Mouse (Mus musculus) MEL (cell line): ENCODE measurements at regions not wholly inside any gene's neighbourhood (a gene's known extent, or its start where the extent isn't known, plus 50 kb on each side); places are given as distances from the start of the nearest gene placed in this dataset.

Source experiments
- DNase-seq: peaks from one replicate; pipeline ENCODE4 v3.0.0; 2011; ENCODE audit warnings: low read depth, low spot score
- H3K27ac ChIP-seq: 2 replicates; pipeline ENCODE4 v1.5.1; 2012; ENCODE audit warnings: low read depth, mild to moderate bottlenecking, control low read depth, low read length, moderate library complexity; ENCODE audit not compliant: control insufficient read depth
- H3K27me3 ChIP-seq, 2 experiments: fragments of 150-350 bp in 1 of 2; sonication (generic) in 1 of 2; 2 replicates each; pipeline ENCODE4 v1.6.1; 2012; ENCODE audit warnings: low read length in 2 of 2, mild to moderate bottlenecking in 2 of 2, improper control_type of control experiment in 1 of 2, moderate library complexity in 1 of 2; ENCODE audit not compliant: insufficient read depth in 2 of 2, control insufficient read depth in 1 of 2
- H3K36me3 ChIP-seq, 2 experiments: 2 replicates each; pipeline ENCODE4 v1.6.1; 2012 to 2014; ENCODE audit warnings: low read length in 2 of 2, improper control_type of control experiment in 1 of 2, inconsistent platforms in 1 of 2, mild to moderate bottlenecking in 1 of 2; ENCODE audit not compliant: insufficient read depth in 2 of 2, control insufficient read depth in 1 of 2
- H3K4me1 ChIP-seq, 2 experiments: fragments of 150-350 bp in 1 of 2; sonication (generic) in 1 of 2; 2 replicates each; pipeline ENCODE4 v1.6.1; 2012; ENCODE audit warnings: low read length in 2 of 2, improper control_type of control experiment in 1 of 2, mild to moderate bottlenecking in 1 of 2; ENCODE audit not compliant: insufficient read depth in 2 of 2, control insufficient read depth in 1 of 2
- H3K4me3 ChIP-seq, 2 experiments: fragments of 150-350 bp in 1 of 2; sonication (generic) in 1 of 2; 2 replicates each; pipeline ENCODE4 v1.5.1; 2012; ENCODE audit warnings: low read depth in 2 of 2, low read length in 2 of 2, mild to moderate bottlenecking in 2 of 2, moderate library complexity in 2 of 2, control low read depth in 1 of 2, improper control_type of control experiment in 1 of 2; ENCODE audit not compliant: control insufficient read depth in 1 of 2, insufficient read depth in 1 of 2
- H3K79me2 ChIP-seq: 2 replicates; pipeline ENCODE4 v1.6.1; 2012; ENCODE audit warnings: mild to moderate bottlenecking, low read length, moderate library complexity; ENCODE audit not compliant: control insufficient read depth, poor library complexity, insufficient read depth
- H3K9ac ChIP-seq: 2 replicates; pipeline ENCODE4 v1.6.1; 2012; ENCODE audit warnings: low read depth, mild to moderate bottlenecking, control low read depth, low read length, moderate library complexity; ENCODE audit not compliant: control insufficient read depth, poor library complexity, severe bottlenecking
- H3K9me3 ChIP-seq: fragments of 150-350 bp; sonication (generic); replicated peaks from 2 replicates; pipeline ENCODE4 v1.6.1; 2012; ENCODE audit warnings: mild to moderate bottlenecking, low read length, improper control_type of control experiment, moderate library complexity; ENCODE audit not compliant: insufficient read depth
- CTCF ChIP-seq, 3 experiments: IDR thresholded peaks in 2 of 3; conservative IDR thresholded peaks in 1 of 3; 2 replicates each; pipeline ENCODE4 v1.5.1; 2011 to 2012; ENCODE audit warnings: low read length in 3 of 3, low read depth in 2 of 3, mild to moderate bottlenecking in 2 of 3, improper control_type of control experiment in 1 of 3, inconsistent platforms in 1 of 3, mixed read lengths in 1 of 3, moderate library complexity in 1 of 3; ENCODE audit not compliant: control insufficient read depth in 1 of 3, insufficient read depth in 1 of 3, poor library complexity in 1 of 3, severe bottlenecking in 1 of 3
- ELF1 ChIP-seq: IDR thresholded peaks from 2 replicates; pipeline ENCODE4 v1.6.1; 2014; ENCODE audit warnings: low read depth, mild to moderate bottlenecking, inconsistent platforms, low read length, improper control_type of control experiment, moderate library complexity
- EP300 ChIP-seq, 2 experiments: IDR thresholded peaks; 2 replicates each; pipeline ENCODE4 v1.6.1; 2011; ENCODE audit warnings: improper control_type of control experiment in 2 of 2, low read length in 2 of 2, low read depth in 1 of 2, mild to moderate bottlenecking in 1 of 2
- ETS1 ChIP-seq: IDR thresholded peaks from 2 replicates; pipeline ENCODE4 v1.6.1; 2012; ENCODE audit warnings: low read depth, mild to moderate bottlenecking, inconsistent platforms, low read length, improper control_type of control experiment, moderate library complexity
- GATA1 ChIP-seq: IDR thresholded peaks from 2 replicates; pipeline ENCODE4 v1.6.1; 2011; ENCODE audit warnings: low read depth, low read length, improper control_type of control experiment
- KAT2A ChIP-seq: conservative IDR thresholded peaks from 2 replicates; pipeline ENCODE4 v1.6.1; 2012; ENCODE audit warnings: low read depth, low read length, improper control_type of control experiment, inconsistent platforms
- MAX ChIP-seq: IDR thresholded peaks from 2 replicates; pipeline ENCODE4 v1.6.1; 2011; ENCODE audit warnings: low read length, improper control_type of control experiment
- MAZ ChIP-seq: IDR thresholded peaks from 2 replicates; pipeline ENCODE4 v1.6.1; 2012; ENCODE audit warnings: low read depth, mild to moderate bottlenecking, inconsistent platforms, low read length, improper control_type of control experiment
- MEF2A ChIP-seq: IDR thresholded peaks from 2 replicates; pipeline ENCODE4 v1.6.1; 2014; ENCODE audit warnings: low read depth, mild to moderate bottlenecking, inconsistent platforms, low read length, improper control_type of control experiment; ENCODE audit not compliant: poor library complexity, insufficient replicate concordance, severe bottlenecking; ENCODE audit errors: extremely low read depth
- MXI1 ChIP-seq: IDR thresholded peaks from 2 replicates; pipeline ENCODE4 v1.6.1; 2011; ENCODE audit warnings: mild to moderate bottlenecking, low read depth, low read length, improper control_type of control experiment
- MYC ChIP-seq: IDR thresholded peaks from 2 replicates; pipeline ENCODE4 v1.6.1; 2011; ENCODE audit warnings: low read depth, mild to moderate bottlenecking, low read length, improper control_type of control experiment, moderate library complexity
- NRF1 ChIP-seq: IDR thresholded peaks from 2 replicates; pipeline ENCODE4 v1.6.1; 2014; ENCODE audit warnings: low read depth, mild to moderate bottlenecking, inconsistent platforms, low read length, improper control_type of control experiment, moderate library complexity; ENCODE audit not compliant: poor library complexity, insufficient read depth, severe bottlenecking
- POLR2AphosphoS2 ChIP-seq: IDR thresholded peaks from 2 replicates; pipeline ENCODE4 v1.6.1; 2011; ENCODE audit warnings: low read length, improper control_type of control experiment
- POLR2AphosphoS5 ChIP-seq: IDR thresholded peaks from 2 replicates; pipeline ENCODE4 v1.6.1; 2012; ENCODE audit warnings: low read depth, borderline replicate concordance, mild to moderate bottlenecking, inconsistent platforms, low read length, moderate library complexity, mixed read lengths
- RAD21 ChIP-seq: IDR thresholded peaks from 2 replicates; pipeline ENCODE4 v1.6.1; 2011; ENCODE audit warnings: mild to moderate bottlenecking, low read depth, low read length, improper control_type of control experiment
- RCOR1 ChIP-seq: IDR thresholded peaks from 2 replicates; pipeline ENCODE4 v1.6.1; 2012; ENCODE audit warnings: low read depth, mild to moderate bottlenecking, inconsistent platforms, low read length, improper control_type of control experiment
- SMC3 ChIP-seq: IDR thresholded peaks from 2 replicates; pipeline ENCODE4 v1.6.1; 2011; ENCODE audit warnings: low read depth, low read length, improper control_type of control experiment
- TCF12 ChIP-seq: IDR thresholded peaks from 2 replicates; pipeline ENCODE4 v1.6.1; 2014; ENCODE audit warnings: low read depth, mild to moderate bottlenecking, inconsistent platforms, low read length, improper control_type of control experiment, moderate library complexity
- UBTF ChIP-seq: IDR thresholded peaks from 2 replicates; pipeline ENCODE4 v1.6.1; 2012; ENCODE audit warnings: low read depth, mild to moderate bottlenecking, inconsistent platforms, low read length, improper control_type of control experiment, moderate library complexity, borderline replicate concordance; ENCODE audit not compliant: insufficient read depth
- USF1 ChIP-seq: IDR thresholded peaks from 2 replicates; pipeline ENCODE4 v1.6.1; 2014; ENCODE audit warnings: low read depth, mild to moderate bottlenecking, inconsistent platforms, low read length, improper control_type of control experiment, moderate library complexity
- USF2 ChIP-seq, 2 experiments: IDR thresholded peaks; 2 replicates each; pipeline ENCODE4 v1.6.1; 2011 to 2012; ENCODE audit warnings: improper control_type of control experiment in 2 of 2, low read length in 2 of 2, borderline replicate concordance in 1 of 2, inconsistent platforms in 1 of 2, low read depth in 1 of 2, mild to moderate bottlenecking in 1 of 2; ENCODE audit not compliant: insufficient read depth in 1 of 2
- ZC3H11A ChIP-seq: IDR thresholded peaks from 2 replicates; pipeline ENCODE4 v1.6.1; 2012; ENCODE audit warnings: low read depth, mild to moderate bottlenecking, inconsistent platforms, low read length, improper control_type of control experiment
- ZNF384 ChIP-seq: IDR thresholded peaks from 2 replicates; pipeline ENCODE4 v1.6.1; 2012; ENCODE audit warnings: low read depth, mild to moderate bottlenecking, inconsistent platforms, low read length, improper control_type of control experiment

DNA sequence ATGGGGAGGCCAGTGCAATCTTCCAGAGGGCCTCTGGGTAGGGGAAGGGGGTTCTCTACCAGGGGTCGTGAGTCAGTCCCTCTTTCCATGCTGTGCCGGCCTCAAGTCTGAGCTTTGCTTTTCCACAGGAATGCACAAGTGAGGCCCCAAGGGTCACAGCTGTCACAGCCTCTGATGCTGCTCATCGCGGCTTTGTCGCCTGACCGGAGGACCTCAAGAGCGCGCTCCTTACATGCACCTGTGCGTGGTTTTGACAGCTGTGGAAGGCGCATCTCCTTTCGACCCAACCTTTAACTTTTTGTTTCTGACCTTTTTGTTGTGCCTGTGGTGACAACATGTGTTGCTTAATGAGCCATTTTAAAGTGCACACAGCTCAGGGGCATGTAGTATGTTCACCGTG lies 258.3 kb downstream of the Uaca start:
- H3K9me3 ChIP-seq = no peaks in the 10 kb centered on the region
- no peak overlapping the region for H3K4me3 ChIP-seq
- TF ChIP-seq MAZ = no peak
- TF ChIP-seq MXI1 = no peak
- no peak for TF ChIP-seq POLR2AphosphoS5
- TF ChIP-seq CTCF (IDR thresholded peaks at IDR 0.05 in 2 of 3, conservative IDR thresholded peaks at IDR 0.05 in 1 of 3; ENCODE audit: control insufficient read depth in 1 of 3, insufficient read depth in 1 of 3, low read depth in 2 of 3, low read length in 3 of 3, poor library complexity in 1 of 3, severe bottlenecking in 1 of 3) = no peak
- no peak for TF ChIP-seq USF2 (IDR thresholded peaks at IDR 0.05; ENCODE audit: borderline replicate concordance in 1 of 2, insufficient read depth in 1 of 2, low read depth in 1 of 2, low read length in 2 of 2)
- TF ChIP-seq SMC3 = no peak
- TF ChIP-seq NRF1 = no peak
- TF ChIP-seq MYC = no peak
- no peak for TF ChIP-seq UBTF
- no peak for TF ChIP-seq ZNF384
- TF ChIP-seq MAX = no peak
- no peak for TF ChIP-seq KAT2A
- TF ChIP-seq USF1 = no peak
- no peak for TF ChIP-seq ZC3H11A
- TF ChIP-seq POLR2AphosphoS2 = no peak
- TF ChIP-seq GATA1 = no peak
- TF ChIP-seq ETS1 = no peak
- peaks cover 0 to 9% of the 10 kb centered on the region in 2 experiments; a peak in 2 of 4 replicates for H3K36me3 ChIP-seq
- no peak for DNase-seq
- no peaks in the 10 kb centered on the region for H3K79me2 ChIP-seq
- H3K9ac ChIP-seq = no peak overlapping the region
- no peak overlapping the region for H3K27ac ChIP-seq
- H3K27me3 ChIP-seq = no peaks in the 10 kb centered on the region
- peaks cover 0 to 22% of the 10 kb centered on the region in 2 experiments; a peak in 2 of 4 replicates for H3K4me1 ChIP-seq

DNA sequence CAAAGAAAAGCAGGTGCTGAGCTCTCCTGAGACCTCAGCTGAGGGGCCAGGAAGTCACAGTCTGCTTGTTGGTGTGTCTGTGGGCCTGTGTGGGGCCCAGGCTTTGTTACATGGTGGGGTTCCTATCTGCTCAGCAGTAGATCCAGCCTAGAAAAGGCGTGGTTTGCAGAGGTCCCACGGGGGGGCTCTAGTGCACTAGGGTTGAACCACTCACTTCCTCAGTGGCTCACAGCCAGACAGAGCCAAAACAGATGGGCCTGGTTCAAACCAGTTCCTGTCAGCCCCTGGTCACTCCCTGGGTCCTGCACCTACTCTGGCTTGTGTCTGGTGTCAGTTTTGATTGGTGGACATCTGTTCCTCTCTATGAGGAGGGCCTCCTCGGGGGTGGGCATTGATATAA lies 260.1 kb downstream of the Uaca start:
- no peak overlapping the region for H3K9ac ChIP-seq
- H3K27ac ChIP-seq = no peak overlapping the region
- TF ChIP-seq RCOR1 = no peak
- peak; percentile 43 for TF ChIP-seq RAD21
- 0 out of 2 replicates have a peak, but pooled peaks have one; percentile 24 for TF ChIP-seq TCF12
- peak; percentile 35 to 43; a peak in 2 of 4 replicates for TF ChIP-seq EP300 (IDR thresholded peaks at IDR 0.05; ENCODE audit: low read depth in 1 of 2, low read length in 2 of 2)
- TF ChIP-seq ZC3H11A = peak; percentile 27; the same call in 1 of the 2 replicates
- peak in 2 of 3 experiments; percentile 24 to 33; a peak in 4 of 6 replicates for TF ChIP-seq CTCF (IDR thresholded peaks at IDR 0.05 in 2 of 3, conservative IDR thresholded peaks at IDR 0.05 in 1 of 3; ENCODE audit: control insufficient read depth in 1 of 3, insufficient read depth in 1 of 3, low read depth in 2 of 3, low read length in 3 of 3, poor library complexity in 1 of 3, severe bottlenecking in 1 of 3)
- TF ChIP-seq ZNF384 = no peak
- TF ChIP-seq ELF1 = peak; percentile 44; the same call in 1 of the 2 replicates
- TF ChIP-seq SMC3 = peak; percentile 42
- no peak for TF ChIP-seq MEF2A
- TF ChIP-seq GATA1 = no peak
- H3K79me2 ChIP-seq = no peaks in the 10 kb centered on the region
- H3K4me1 ChIP-seq = peaks cover 0 to 23% of the 10 kb centered on the region in 2 experiments; a peak in 2 of 4 replicates
- no peaks in the 10 kb centered on the region for H3K27me3 ChIP-seq
- H3K36me3 ChIP-seq = peaks cover 0 to 9% of the 10 kb centered on the region in 2 experiments; a peak in 2 of 4 replicates
- no peak overlapping the region for H3K4me3 ChIP-seq
- DNase-seq = peak; percentile 72
- H3K9me3 ChIP-seq = no peaks in the 10 kb centered on the region
